Mouse (Mus musculus): Measurements from ENCODE around the gene Ppp1r1b.

DNA sequence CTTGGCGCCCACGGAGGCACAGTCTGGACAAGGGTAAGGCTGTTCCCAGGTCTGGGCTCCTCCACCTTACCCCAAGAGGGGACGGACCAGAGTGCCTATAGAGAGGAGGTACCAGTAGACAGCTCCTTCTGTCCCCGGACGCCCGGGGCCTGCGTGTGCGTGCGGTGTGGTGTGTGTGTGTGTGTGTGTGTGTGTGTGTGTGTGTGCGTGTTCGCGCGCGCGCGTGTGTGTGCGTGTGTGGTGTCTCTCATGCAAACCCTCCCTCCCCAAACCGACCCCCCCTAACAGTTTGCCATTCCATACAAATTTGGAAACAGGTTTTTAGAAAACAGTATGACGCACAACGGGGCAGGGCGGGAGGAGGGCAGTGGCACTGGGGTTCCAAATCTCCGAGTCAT, 22.4 kb upstream of the Ppp1r1b start:
- TF ChIP-seq CTCF (IDR thresholded peaks at IDR 0.05; ENCODE audit: low read depth) (no peak), EP300 (optimal IDR thresholded peaks at IDR 0.05) (no peak)
